Mouse (Mus musculus): ENCODE measurements at regions not wholly inside any gene's neighbourhood (a gene's known extent, or its start where the extent isn't known, plus 50 kb on each side); places are given as distances from the start of the nearest gene placed in this dataset.

DNA sequence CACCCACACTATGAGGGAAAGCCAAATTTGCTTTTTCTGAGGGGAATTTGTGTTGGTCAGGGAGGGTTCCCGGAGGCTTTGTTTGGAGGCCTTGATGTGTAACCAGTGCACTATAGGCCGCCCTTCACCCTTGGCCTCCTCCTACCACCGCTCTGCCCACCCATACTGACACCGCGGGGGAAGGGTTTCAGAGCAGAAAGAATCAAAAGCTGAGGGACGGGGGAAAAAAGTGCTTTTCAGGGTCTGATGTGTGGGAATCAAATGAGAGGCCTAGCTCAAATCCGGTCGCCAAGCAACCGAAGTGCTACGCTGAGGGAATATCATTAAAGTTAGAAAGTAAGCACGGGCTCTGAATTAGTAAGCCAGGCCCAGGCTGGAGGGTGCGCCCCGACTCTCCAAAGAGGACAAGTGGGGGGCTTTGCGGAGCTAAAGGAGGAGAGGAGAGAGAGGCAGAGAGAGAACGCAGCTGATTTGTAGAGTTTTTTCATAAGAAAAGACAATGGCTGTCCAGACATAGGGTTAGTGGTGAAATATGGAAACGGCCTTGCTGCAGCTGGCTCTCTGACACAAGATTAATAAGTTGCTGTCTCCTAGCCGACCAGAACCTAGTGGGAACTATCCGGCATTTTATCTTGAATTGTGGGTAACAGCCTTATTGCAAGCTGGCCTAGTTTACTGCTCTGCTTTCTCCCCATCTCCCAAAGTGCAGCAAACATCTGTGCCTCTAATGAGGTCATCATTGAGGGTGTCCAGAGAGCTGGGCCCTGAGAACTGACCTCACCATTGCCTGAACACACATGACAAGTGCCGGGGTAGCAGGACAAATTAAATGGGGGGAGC is 438.3 kb downstream of the Sox2 start:
- TF ChIP-seq GATA1 (IDR thresholded peaks at IDR 0.05; ENCODE audit: borderline replicate concordance, low read length) (no peak), FLI1 (IDR thresholded peaks at IDR 0.05; ENCODE audit: low read length) (no peak)

All from megakaryocyte, embryonic 14.5 days (primary cell).